Comparison of ENCODE assay signal across 14 mouse cellular contexts in genomic region chr9:115058806-115059205, GRCm38 (mm10).
A peak's percentile ranks its signal among the peaks of the same experiment; 100 is the strongest.
DNase-seq lines count a peak whose midpoint lies in the region; ATAC-seq lines count a peak whose summit lies in the region.
"Had no signal": no experiment of that assay in that cellular context is flagged by ENCODE, and none has a peak within 500 bp of the region (broad histone marks: within the 10 kb centered on the region; RNA-seq: fewer than 3 reads in every experiment).

No protein-coding gene starts in this region.

- no peak overlapping the region for H3K9ac ChIP-seq in heart, embryonic 13.5 days
- H3K9ac ChIP-seq in neural tube, embryonic 13.5 days: no peak overlapping the region
- H3K9ac ChIP-seq: lung, embryonic 15.5 days had no signal

- no peak for ATAC-seq in heart, embryonic 13.5 days (ENCODE audit: extremely low read depth, insufficient number of reproducible peaks, low FRiP score, low TSS enrichment)
- no peak for ATAC-seq in neural tube, embryonic 13.5 days (ENCODE audit: low read depth)
- ATAC-seq: inflammation-experienced regulatory T-cells, adult 6 months had no signal

- WGBS in heart, embryonic 13.5 days: 26% methylated on average over 5 of the region's 5 CpGs
- 33% methylated on average over 5 of the region's 5 CpGs for WGBS in neural tube, embryonic 13.5 days

- peaks cover 35% of the 10 kb centered on the region for H3K4me1 ChIP-seq in heart, embryonic 13.5 days
- peaks cover 15% of the 10 kb centered on the region for H3K4me1 ChIP-seq in neural tube, embryonic 13.5 days (replicated peaks)

- peak; percentile 20 for DNase-seq in cerebellum, adult 11-12 months
- DNase-seq in cerebellum, postnatal 4 days (ENCODE audit: low spot score in 2 of 2): no peak
- DNase-seq in heart, postnatal 4 days: no peak
- DNase-seq in neural tube, embryonic 10.5 days (ENCODE audit: extremely low spot score, low spot score): no peak
- peak; percentile 14 for DNase-seq in skeletal muscle tissue, adult 2 months (ENCODE audit: low read depth, low spot score)
- no peak for DNase-seq in spleen, postnatal 36 days (ENCODE audit: low spot score in 2 of 2)
- DNase-seq: adrenal gland, adult 2 months; kidney, postnatal 10 days; layer of hippocampus, adult 9-11 months; liver had no signal

- H3K27me3 ChIP-seq in heart, embryonic 13.5 days (replicated peaks): no peaks in the 10 kb centered on the region
- H3K27me3 ChIP-seq in neural tube, embryonic 13.5 days: no peaks in the 10 kb centered on the region
- H3K27me3 ChIP-seq: lung, embryonic 15.5 days had no signal

- H3K4me3 ChIP-seq in heart, embryonic 13.5 days: no peak overlapping the region
- no peak overlapping the region for H3K4me3 ChIP-seq in neural tube, embryonic 13.5 days
- H3K4me3 ChIP-seq: lung, embryonic 15.5 days had no signal

- no peak overlapping the region for H3K4me2 ChIP-seq in heart, embryonic 13.5 days
- H3K4me2 ChIP-seq in neural tube, embryonic 13.5 days: no peak overlapping the region
- H3K4me2 ChIP-seq: lung, embryonic 15.5 days had no signal

- H3K36me3 ChIP-seq in heart, embryonic 13.5 days: peaks cover 10% of the 10 kb centered on the region
- no peaks in the 10 kb centered on the region for H3K36me3 ChIP-seq in neural tube, embryonic 13.5 days

- no peaks in the 10 kb centered on the region for H3K9me3 ChIP-seq in heart, embryonic 13.5 days
- H3K9me3 ChIP-seq in neural tube, embryonic 13.5 days: no peaks in the 10 kb centered on the region
- H3K9me3 ChIP-seq: lung, embryonic 15.5 days had no signal

- peak overlapping the region; percentile 44 for H3K27ac ChIP-seq in heart, embryonic 13.5 days (replicated peaks)
- H3K27ac ChIP-seq in neural tube, embryonic 13.5 days (replicated peaks): peak overlapping the region; percentile 6
- H3K27ac ChIP-seq: lung, embryonic 15.5 days had no signal

Comparison
In these comparisons a context has a peak if more than half of its experiments do, and no peak if none do; other contexts are left out.
1. DNase-seq: peak in cerebellum, adult 11-12 months (single experiment) and skeletal muscle tissue, adult 2 months (single experiment); none in cerebellum, postnatal 4 days (0 of 2), heart, postnatal 4 days (single experiment), neural tube, embryonic 10.5 days (single experiment) and spleen, postnatal 36 days (0 of 2).